Mouse (Mus musculus) neutrophil, adult 5-6 weeks (primary cell): Measurements from ENCODE around the gene Drc7. TPM values are rescaled to one million over a fixed set of nuclear protein-coding genes. Genes with fewer than 3 reads are reported as not detected.

Experiments used
- ATAC-seq: fragments of 151-379, 151-347 bp; 2 replicates; pipeline ENCODE4 v1.8.0; 2017; ENCODE audit warnings: mild to moderate bottlenecking, moderate TSS enrichment; ENCODE audit not compliant: insufficient number of reproducible peaks, poor library complexity, low FRiP score, severe bottlenecking; ENCODE audit errors: extremely low read depth
- total RNA-seq: library from RNA; stranded (forward); fragments of 200-1000 nt; gene quantifications from 2 replicates; pipeline ENCODE4 v1.2.3, GENCODE M21; 2017

Drc7 gene
- total RNA-seq, 1 experiment from 2014 or later, result 0.23 TPM

DNA sequence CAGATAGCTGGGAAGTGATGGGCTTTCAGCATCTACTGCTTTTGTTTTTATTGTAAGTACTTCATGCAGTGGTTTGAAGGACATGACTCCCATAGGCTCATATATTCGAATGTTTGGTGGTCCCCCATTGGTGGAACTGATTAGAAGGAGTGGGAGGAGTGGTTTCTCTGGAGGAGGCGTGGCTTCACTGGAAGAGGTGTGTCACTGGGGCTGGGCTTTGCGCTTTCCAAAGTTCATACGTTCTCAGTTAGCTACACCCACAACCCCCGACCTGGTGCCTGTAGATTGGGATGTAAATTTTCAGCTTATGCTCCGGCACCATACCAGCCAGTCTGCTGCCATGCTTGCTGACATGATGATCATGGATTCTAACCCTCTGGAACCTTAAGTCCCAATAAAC, 465 bp upstream of the Drc7 start:
- ATAC-seq, result no peak

DNA sequence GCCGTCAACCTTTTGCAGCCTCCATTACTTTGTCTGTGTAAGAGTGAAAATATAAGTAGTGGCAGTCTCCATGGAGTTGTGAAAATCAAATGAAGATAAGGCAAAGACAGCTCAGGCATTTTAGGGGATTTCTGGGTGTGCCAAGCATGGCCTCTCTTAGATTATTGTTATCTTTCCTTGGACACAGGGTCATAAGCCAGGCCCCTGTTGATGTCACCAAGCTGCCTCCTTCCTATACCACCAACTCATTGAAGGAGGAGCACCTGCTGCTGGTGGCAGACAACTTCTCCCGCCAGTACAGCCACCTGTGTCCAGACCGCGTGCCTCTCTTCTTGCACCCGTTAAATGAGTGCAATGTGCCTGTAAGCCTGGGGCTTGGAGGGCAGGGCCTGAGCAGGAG, 1.5 kb downstream of the Drc7 start:
- no peak for ATAC-seq

DNA sequence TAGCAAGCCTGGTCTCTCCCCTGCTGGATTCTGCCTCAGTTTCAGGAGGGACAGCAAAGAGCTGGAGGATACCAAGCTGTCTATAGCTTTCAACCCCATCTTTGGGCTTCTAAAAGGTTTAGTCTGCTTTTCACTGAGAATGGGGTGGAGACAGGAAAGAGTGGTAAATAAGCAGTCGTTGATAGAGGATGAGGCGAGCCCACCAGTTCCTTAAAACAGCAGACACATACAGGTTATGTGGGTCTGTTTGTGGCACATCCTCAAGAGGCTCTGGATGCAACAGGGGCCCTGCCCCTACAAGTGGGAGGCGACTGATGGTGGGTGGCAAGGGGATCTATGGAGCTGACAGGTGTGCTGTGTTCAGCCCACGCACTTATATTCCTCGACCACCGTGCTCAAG, 3.8 kb downstream of the Drc7 start:
- no peak for ATAC-seq

DNA sequence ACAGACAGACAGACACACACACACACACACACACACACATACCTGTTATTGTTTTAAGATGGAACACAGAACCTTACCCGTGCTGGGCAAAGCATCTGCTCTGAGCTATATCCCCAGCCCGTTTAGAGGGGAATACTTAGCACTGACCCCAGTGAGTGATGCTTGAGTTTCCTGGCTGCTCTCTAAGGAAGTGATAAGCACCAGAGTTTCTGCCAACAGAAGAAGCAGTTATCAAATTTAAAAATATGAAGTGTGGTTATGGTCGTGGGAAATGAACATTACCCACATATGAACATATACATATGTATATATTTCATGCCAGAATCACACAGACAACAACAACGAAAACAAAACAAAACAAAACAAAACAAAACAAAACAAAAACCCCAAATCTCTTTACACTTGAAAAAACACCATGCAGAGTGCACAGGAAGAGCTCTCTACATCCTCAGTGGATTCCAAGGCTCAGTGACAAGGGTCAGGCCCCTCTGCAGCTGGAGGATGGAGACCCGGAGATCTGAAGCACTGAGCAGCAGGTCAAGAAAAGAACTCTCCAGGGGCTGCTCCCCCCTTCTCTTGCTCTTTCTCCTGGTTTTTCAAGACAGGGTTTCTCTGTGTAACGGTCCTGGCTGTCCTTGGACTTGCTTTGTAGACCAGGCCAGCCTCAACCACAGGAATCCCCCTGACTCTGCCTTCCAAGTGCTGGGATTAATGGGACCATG, 5.1 kb downstream of the Drc7 start:
- ATAC-seq, result no peak

DNA sequence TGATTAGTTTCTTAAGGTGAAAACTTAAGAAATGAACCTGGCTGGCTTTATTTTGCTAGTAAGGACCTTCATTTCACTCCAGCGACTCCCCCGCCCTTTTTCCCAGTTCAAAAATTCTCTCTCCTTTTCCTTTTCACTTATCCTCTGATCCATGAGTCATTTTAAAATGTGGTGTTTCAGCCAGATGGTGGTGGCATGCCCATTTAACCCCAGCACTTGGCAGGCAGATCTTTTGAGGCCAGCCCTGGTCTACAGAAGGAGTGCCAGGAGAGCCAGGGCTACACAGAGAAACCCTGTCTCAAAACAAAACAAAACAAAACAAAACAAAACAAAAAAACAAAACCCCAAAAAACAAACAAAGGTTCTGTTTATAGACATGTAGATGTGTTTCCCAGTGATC, 9.6 kb downstream of the Drc7 start:
- ATAC-seq, result no peak

DNA sequence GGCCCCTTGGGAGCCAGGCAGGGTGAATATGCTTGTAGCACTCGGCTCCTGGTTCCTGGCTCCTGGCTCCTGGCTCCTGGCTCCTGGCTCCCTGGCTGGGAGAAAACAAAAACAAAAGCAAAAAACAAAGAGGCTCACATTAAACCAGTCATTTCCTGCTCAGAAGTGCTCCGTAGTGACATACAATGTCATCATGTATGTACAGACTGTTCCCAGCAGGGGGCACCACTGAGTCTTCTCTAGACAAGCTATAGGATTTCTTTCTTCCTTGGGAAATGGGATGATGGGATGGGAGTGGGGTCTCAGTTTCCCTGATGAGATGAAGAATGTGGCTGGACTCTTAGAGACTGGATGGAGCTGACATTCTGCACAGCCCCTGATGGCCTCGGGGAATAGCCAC, 12.7 kb downstream of the Drc7 start:
- ATAC-seq, result peak; percentile 66; the same call in 1 of the 2 replicates

DNA sequence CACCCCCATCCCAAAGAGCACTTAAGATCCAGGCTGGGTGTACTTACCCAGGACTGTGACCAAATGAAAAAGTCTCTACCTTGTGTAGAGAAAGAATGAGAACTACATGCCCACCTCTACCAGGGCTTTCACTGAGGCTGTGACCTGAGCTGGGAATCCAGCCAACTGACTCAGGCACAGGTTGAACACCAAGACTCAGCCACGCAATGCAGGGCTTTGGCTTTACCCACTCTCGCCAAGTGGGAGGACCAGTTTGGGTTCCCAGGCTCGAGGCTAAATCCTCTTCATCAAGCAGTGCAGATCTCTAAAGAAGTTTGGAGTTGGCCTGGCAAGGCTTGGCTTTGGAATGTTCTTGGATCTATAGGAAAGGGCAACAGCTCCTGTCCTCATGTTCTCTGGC, 20.6 kb downstream of the Drc7 start:
- no peak for ATAC-seq

DNA sequence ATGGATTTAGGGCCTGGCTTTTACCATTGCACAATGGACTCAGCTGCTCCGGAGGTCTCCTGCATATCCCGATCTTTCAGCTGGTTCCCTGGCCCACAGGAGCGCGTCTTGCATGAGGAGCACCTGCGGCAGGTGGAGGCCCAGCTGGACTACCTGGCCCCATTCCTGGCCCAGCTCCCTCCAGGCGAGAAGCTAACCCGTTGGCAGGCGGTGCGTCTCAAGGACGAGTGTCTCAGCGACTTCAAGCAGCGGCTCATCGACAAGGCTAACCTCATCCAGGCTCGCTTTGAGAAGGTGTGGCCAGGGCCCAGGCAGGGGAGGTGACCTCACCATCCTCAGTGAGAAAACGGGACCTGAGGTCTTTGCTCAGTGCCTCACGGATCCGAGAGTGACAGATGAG, 21.2 kb downstream of the Drc7 start:
- ATAC-seq, result no peak

DNA sequence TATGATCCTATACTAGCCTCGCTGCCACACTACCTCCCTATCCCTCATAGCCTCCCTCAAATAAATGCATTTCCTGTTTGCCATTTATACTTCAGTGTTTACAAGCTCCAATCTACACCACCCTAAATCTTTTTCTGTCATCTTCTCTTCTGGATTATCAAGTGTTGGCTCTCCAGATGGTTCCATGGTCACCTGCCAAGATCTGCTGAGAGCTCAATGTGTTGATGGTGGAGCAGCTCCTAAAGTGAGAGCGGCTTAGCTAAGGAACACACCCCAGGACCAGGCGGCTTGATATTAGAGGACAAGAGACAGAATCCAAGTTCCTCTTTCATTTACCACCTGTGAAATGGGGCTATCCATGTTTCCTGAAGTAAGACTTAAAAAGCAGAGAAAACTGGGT, 23.2 kb downstream of the Drc7 start:
- no peak for ATAC-seq

DNA sequence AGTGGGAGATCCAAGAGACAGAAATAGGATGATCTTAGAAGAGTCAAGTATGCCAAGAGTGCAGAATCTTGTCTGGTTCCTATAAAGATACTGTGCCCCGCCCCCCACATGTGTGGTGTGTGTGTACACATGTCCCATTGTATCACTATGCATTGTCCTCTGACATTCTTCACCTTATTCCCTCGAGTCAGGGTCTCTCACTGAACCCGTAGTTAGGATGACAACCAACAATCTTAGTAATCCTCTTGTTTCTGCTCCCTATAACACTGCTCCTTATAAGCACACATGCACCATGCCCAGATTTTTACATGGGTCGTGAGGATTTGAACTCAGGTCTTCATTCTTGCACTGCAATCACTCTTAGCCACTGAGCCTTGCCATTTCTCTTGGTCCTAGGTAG, 24.4 kb downstream of the Drc7 start:
- no peak for ATAC-seq

DNA sequence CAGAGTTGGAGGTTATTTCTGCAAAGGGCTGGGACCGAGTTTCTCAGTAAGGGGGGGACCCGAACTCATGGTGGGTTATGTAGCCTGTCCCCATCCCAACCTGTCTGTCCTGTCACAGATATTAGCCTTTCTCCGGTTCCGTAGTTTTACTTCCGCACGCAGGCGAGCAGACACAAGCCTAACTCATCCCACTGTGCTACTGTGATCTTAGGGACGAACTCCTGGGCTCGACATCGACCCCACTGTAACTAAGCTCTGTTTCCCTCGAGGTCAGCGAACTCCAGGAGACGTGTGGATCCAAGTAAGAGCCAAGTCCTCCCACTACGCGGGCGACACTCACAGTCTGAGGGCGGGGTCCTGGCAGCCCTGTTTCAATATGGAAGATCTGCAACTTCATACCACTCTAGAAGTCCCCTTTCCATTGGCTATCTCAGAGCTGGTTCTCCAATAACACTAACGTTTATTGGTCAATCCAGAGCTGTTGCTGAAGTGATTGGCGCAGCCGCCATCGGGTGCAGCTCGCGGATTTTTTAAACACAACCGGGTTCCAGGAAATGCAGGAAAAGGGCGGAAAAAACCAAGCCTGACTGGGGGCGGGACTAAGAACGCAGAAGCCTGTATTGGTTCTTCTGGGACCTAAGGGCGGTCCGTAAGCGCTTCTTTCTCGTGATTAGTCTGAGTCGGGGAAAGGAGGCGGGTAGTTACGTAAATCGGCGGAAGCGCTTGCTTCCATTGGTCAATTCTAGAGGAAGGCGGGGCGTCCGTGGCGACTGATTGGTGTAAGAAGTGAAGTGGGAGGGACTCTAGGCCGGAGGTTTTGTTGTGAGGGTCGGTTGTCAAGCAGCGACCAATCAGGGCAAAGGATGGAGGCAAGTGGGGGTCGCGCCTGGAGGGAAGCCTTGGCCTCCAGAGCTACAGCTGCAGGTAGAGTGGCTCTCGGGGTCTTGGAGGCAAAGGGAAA, 25.8 kb downstream of the Drc7 start, which contains the start of gene Katnb1:
Gene Katnb1, plus strand, starts transcription at position 806 of the 961 bp plus-strand sequence.
- peak; percentile 86 for ATAC-seq

DNA sequence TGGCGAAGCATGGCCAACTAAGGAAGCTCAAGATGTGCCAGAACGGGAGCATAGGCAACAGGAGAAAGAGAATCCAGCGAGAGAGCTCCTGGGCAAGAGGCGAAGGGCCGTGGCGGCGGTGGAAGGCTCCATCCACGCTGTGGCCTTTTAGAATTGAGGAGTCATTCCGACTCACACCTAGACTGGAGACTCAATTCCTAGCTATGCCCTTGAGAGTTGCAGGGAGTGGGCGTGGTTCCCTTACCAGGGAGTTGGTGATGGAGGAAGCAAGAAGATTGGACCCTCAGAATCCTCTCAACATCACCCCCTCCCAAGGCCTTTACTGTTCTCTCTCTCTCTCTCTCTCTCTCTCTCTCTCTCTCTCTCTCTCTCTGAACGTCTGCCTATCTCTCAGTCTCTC, 26.7 kb downstream of the Drc7 start:
- ATAC-seq, result no peak

DNA sequence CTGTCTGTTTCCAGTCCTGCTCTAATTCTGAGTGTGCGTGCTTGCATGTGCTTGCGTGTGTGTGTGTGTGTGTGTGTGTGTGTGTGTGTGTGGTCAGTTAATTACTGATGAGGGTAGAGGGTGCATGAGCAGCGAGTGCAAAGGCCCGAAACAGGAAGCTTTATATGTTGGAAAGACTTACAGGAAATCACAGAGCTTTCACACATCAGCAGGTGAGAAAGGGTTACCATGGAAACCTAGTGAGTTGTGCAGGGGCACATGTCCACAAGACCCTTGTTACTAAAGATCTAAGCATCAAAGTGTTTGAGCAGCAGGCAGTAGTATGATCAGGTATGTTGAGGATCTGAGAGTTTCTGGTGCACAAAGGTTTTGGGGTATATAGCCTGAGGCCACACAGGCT, 29.4 kb downstream of the Drc7 start:
- no peak for ATAC-seq

DNA sequence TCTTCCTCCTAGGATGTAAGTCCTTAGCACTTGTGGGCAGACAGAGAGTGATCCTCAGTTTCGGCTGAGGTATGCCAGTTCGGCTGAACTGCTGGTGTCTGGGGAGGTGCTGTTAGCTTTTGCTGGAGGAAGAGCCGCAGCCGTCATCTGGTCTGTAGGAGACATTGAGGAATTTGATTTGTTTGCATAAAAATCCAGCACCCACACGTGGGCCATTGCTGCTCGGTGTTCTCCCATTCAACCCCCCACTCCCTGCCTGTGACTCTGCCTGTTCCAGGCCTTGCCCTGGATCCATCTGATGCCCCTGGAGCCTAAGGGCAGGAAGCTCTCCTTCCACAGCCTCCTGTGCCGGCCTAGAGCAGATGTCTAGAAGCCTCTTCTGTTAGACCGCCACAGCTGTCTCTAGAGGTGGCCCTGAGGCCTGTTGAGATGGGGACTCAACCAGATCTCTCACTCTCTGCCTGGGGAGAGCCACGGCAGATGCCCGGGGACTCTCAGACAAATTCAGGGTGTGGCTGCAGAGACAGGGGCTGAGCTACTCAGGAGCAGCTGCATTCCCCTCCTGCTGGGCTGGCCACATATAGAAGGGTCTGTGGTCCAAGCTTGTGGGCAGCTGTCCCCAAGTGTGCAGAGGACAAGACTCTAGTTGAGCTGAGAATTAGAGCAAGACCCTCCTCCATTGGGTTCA, 30.0 kb downstream of the Drc7 start:
- no peak for ATAC-seq

DNA sequence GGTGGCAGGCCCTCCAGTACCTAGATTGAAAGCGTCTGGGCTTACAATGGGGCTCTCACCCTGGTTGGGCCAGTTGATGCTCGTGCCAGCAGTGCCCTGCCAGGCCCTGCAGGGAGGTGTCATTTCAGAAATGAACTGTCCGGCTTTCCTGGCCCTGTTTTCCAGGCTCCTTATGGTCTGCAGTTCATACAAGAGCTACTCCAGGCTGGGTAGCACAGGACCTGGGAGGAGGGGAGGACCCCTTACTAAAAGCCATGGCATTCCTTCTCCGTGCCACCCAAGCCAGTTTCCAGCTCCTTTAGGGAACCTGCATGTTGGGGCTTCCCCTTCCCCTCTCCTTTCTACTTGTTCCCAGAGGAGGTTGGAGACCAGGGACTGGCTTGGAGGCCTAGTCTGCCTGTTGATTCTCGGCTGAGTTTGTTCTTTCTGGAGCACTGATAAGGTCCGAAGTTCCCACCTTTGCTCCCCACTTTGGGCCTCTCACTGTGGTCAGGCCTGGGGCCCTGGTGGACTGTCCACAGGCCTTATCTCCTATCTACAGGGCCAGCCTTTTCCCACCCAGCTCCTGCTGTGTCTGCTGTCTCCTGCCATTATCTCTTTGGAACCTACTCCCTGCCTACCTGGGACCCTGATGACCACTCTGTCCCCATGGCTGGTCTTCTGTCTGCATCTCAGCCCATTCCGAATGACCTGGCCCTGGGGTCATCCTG, 30.7 kb downstream of the Drc7 start:
- no peak for ATAC-seq

DNA sequence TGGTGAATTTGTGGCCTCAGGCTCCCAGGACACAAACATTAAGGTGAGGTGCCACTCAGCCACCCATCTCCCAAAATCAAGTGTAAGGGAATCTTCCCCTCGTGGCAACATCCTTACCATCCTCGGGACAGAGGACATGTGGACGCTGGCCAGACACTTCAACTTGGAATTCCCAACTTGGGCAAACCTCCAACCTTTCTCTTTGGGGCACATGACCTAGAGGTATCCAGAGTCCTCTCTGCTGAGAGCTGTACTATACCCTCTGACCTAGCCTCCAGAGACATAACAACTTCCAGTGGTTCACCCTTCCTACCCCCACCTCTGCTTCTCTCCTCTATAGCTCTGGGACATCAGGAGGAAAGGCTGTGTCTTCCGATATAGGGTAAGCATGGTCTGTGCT, 38.7 kb downstream of the Drc7 start:
- ATAC-seq, result no peak

DNA sequence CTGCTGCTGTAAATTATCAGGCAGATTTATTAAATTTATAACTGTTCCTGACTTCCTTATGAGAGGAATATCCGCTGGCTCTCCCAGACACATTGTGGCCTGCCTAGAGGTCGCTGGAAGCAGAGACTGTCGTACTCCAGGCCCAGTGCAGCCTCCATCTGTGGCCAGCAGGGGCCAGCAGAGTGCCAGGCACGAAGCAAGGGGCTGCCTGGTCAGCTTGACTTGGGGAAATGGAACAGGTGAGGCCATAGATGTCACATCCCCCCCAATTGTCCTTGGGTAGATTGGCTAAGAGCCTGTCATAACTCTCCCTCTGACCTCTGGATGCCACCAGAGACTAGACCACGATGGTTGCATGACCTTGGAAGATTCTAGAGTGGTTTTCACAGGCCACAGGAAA, 44.1 kb downstream of the Drc7 start:
- no peak for ATAC-seq

DNA sequence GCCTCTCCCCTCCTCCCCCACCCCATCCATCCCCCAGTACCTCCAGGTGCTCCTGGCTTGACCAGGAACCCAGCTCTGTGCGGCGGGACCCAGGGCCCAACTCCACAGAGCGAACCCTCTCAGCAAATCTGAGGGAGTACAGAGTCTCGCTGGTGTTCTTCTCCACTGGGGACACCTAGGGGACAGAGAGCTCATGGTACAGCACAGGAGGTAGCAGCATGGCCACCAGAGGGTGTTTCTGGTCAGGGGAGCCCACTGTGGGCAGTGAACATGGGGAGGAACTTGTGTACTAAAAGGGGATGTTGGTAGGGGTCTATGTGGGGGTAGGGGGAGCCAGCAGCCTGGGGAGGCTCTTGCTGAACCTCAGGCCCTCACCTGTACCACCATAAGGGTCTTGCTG, 47.1 kb downstream of the Drc7 start:
- ATAC-seq, result no peak

DNA sequence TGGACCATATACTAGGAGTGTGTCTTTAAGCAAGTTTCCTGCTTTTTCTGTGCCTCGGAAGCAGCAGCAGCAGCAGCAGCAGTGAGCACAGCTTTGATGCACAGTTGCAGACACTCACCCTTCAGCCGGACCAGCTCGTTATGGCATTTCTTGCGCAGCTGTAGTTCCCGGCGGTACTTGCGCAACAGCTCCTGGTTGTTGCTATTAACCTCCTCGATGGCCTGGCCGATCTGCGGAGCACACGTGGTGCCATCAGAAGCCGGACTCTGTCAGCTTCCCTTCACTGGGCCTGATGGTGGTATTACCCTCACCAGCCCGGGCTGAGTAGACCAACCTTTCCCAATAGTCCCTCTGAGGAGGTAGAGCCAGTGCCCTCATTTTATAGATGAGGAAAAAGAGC, 52.4 kb downstream of the Drc7 start:
- ATAC-seq, result no peak
